Mouse (Mus musculus) stomach, postnatal 0 days (tissue): ENCODE data around the gene Olfr703. TPM values are rescaled to one million over a fixed set of nuclear protein-coding genes. Genes with fewer than 3 reads are reported as not detected.

Experiments used
- ATAC-seq: fragments of 200-750 bp; cut with Nextera tagmentation; 2 replicates; pipeline ENCODE4 v1.8.0; 2017; ENCODE audit not compliant: low FRiP score, low TSS enrichment
- DNase-seq: peaks from one replicate; pipeline ENCODE4 v3.0.0-alpha.2; 2016; ENCODE audit warnings: low spot score
- H3K27ac ChIP-seq: fragments of 300-500 bp; sonication (generic); replicated peaks from 2 replicates; pipeline ENCODE4 v1.5.1; 2014; ENCODE audit warnings: mild to moderate bottlenecking, control low read depth
- H3K27me3 ChIP-seq: fragments of 300-500 bp; sonication (generic); 2 replicates; pipeline ENCODE4 v1.6.1; 2014; ENCODE audit warnings: low read length; ENCODE audit not compliant: control insufficient read depth, insufficient read depth
- H3K36me3 ChIP-seq: fragments of 300-500 bp; sonication (generic); 2 replicates; pipeline ENCODE4 v1.6.1; 2014; ENCODE audit warnings: low read length, mixed read lengths; ENCODE audit not compliant: control insufficient read depth, insufficient read depth
- H3K4me1 ChIP-seq: fragments of 300-500 bp; sonication (generic); replicated peaks from 2 replicates; pipeline ENCODE4 v1.6.1; 2014; ENCODE audit warnings: antibody characterized with exemption; ENCODE audit not compliant: control insufficient read depth, insufficient read depth
- H3K4me2 ChIP-seq: fragments of 300-500 bp; sonication (generic); replicated peaks from 2 replicates; pipeline ENCODE4 v1.6.1; 2014; ENCODE audit warnings: low read depth, mild to moderate bottlenecking, control low read depth, moderate library complexity
- H3K4me3 ChIP-seq: fragments of 300-500 bp; sonication (generic); 2 replicates; pipeline ENCODE4 v1.5.1; 2014; ENCODE audit warnings: low read depth, low read length, control low read depth
- H3K9ac ChIP-seq: fragments of 300-500 bp; sonication (generic); 2 replicates; pipeline ENCODE4 v1.6.1; 2014; ENCODE audit warnings: mild to moderate bottlenecking, low read length, control low read depth, mixed read lengths
- H3K9me3 ChIP-seq: fragments of 300-500 bp; sonication (generic); 2 replicates; pipeline ENCODE4 v1.6.1; 2016; ENCODE audit warnings: low read length; ENCODE audit not compliant: control insufficient read depth
- CTCF ChIP-seq: IDR thresholded peaks from 2 replicates; pipeline ENCODE4 v1.5.1; 2016; ENCODE audit warnings: antibody characterized with exemption, low read depth, mild to moderate bottlenecking, moderate library complexity
- EP300 ChIP-seq: optimal IDR thresholded peaks from 2 replicates; pipeline ENCODE3; 2016; ENCODE audit warnings: antibody characterized with exemption
- WGBS: fragments of 180-500 bp; shearing (Covaris S2); extraction: QIAGEN DNeasy Blood & Tissue Kit; methylation state at CpG from one replicate; pipeline ENCODE4 v1.1.7; 2014; 5-methylcytosine and 5-hydroxymethylcytosine counted together
- polyA plus RNA-seq: library from polyadenylated mRNA; unstranded; fragments of >200 nt; fragmentation: Nextera tagmentation; extraction: Ambion mirVana; gene quantifications from 2 replicates; pipeline ENCODE4 v1.2.1, GENCODE M21; 2015

The Olfr703 gene
- not detected in 2 replicates for polyA plus RNA-seq

DNA sequence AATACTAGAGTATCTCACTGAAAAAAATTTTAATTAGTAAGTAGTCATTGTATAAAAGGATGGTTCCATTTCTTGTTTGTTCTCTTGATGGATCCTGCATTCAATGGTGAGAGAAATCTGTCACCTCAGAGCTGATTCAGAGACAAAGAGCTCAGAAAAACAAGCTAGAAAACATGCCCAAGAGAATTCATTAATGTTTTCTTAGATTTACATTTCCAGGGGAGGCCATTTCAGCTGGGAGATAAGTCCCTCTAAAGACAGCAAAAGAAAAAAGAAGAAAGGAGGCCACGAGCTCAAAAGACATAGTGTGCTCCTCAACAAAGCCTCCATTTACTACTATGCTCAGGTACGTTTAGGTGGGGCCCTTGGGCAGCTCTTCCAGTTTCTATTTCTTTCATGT is at the start of gene Olfr703:
Gene Olfr703, plus strand, starts transcription at position 301 of the 400 bp plus-strand sequence.
- 74% methylated on average over 2 of the region's 2 CpGs for WGBS

DNA sequence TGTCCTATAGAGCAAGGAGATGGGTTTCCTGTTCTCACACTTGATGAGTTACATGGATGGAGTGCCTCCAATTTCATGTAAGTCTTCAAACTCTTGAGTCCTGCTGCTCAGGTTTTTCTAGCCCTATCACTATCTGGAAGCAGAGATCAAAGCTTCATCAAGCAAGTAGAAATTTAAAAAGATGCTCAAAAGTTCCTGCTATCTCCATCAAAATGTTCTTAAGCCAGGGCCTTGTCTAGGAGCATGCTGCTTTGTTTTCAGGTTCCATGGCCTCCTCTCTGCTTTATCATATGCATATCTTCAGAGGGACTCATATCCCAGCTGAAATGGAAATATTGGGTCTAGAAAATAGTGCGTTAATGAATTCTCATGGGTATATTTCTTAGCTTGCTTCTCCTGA is 34.4 kb upstream of the Olfr703 start, which contains the start of gene Olfr700:
Gene Olfr700, minus strand, starts transcription at position 101 of the 400 bp plus-strand sequence.
- H3K4me1 ChIP-seq, result no peaks in the 10 kb centered on the region
- H3K4me3 ChIP-seq, result no peak within 1 kb of the TSS
- H3K36me3 ChIP-seq, result no peaks in the 10 kb centered on the region
- H3K9ac ChIP-seq, result no peak within 1 kb of the TSS
- no peak within 1 kb of the TSS for H3K4me2 ChIP-seq
- no peak for DNase-seq
- 78% methylated on average over 1 of the region's 1 CpGs for WGBS
- no peaks in the 10 kb centered on the region for H3K27me3 ChIP-seq
- no peak within 1 kb of the TSS for H3K27ac ChIP-seq
- no peaks in the 10 kb centered on the region for H3K9me3 ChIP-seq
- no peak for ATAC-seq
- TF ChIP-seq EP300 (no peak), CTCF (no peak)

More for the DNA sequence above, at the start of gene Olfr703:
- H3K9ac ChIP-seq, result no peak within 1 kb of the TSS
- H3K4me1 ChIP-seq, result no peaks in the 10 kb centered on the region
- H3K27me3 ChIP-seq, result no peaks in the 10 kb centered on the region
- ATAC-seq, result no peak
- no peak for DNase-seq
- TF ChIP-seq EP300 (no peak), CTCF (no peak)
- H3K4me3 ChIP-seq, result no peak within 1 kb of the TSS
- H3K9me3 ChIP-seq, result no peaks in the 10 kb centered on the region
- H3K27ac ChIP-seq, result no peak within 1 kb of the TSS
- H3K36me3 ChIP-seq, result no peaks in the 10 kb centered on the region
- no peak within 1 kb of the TSS for H3K4me2 ChIP-seq

DNA sequence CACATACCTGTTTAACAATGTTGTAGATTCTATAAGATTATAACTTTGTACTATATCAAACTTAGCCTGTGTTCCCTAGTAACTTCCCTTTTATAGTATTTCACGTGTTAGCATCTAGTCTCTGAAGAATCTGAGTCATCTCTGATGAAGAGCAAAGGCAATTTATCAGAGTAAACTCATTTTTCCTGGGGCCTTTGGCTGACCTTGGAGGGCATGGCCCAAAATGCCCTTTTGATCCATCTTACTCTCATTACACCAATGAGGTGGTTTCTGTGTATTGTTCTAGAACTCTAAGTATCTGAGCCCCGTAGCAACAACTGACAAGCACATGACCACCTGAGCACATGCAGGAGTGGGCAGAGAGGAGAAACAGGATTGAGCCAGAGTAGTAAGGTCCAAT is 29.3 kb upstream of the Olfr703 start, which contains the start of gene Olfr701:
Gene Olfr701, plus strand, starts transcription at position 301 of the 400 bp plus-strand sequence.
- no peak within 1 kb of the TSS for H3K27ac ChIP-seq
- no peaks in the 10 kb centered on the region for H3K36me3 ChIP-seq
- no peak for TF ChIP-seq EP300
- TF ChIP-seq CTCF, result no peak
- H3K27me3 ChIP-seq, result no peaks in the 10 kb centered on the region
- ATAC-seq (no peak), DNase-seq (no peak)
- H3K4me2 ChIP-seq, result no peak within 1 kb of the TSS
- H3K4me1 ChIP-seq, result no peaks in the 10 kb centered on the region
- no peak within 1 kb of the TSS for H3K9ac ChIP-seq
- no peaks in the 10 kb centered on the region for H3K9me3 ChIP-seq
- 52% methylated on average over 2 of the region's 2 CpGs for WGBS
- no peak within 1 kb of the TSS for H3K4me3 ChIP-seq

DNA sequence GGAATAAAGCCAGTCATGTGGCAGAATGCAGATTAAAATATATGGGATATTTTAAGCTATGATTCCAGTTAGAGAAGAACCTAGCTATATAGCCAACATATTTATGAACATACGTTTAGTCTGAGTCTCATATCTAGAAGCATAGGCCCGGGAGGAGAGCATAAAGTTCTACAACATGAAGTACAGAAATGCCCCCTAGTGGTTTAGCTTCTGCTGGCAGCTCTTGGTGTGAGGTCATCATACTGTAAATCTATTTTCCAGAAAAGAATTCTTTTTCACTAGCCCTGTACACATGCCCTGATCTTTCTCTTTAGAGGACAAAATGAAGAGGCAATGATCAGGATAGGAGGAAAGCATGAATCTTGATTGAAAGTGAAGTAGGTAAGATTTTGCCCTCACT is 27.4 kb upstream of the Olfr703 start:
- Histone ChIP-seq H3K9me3 (no peaks in the 10 kb centered on the region), H3K9ac (no peak overlapping the region), H3K4me1 (no peaks in the 10 kb centered on the region), H3K4me3 (no peak overlapping the region), H3K36me3 (no peaks in the 10 kb centered on the region), H3K27me3 (no peaks in the 10 kb centered on the region), H3K4me2 (no peak overlapping the region), H3K27ac (no peak overlapping the region)
- peak; percentile 49 for TF ChIP-seq CTCF
- TF ChIP-seq EP300, result no peak
- WGBS, result 42% methylated on average over 2 of the region's 2 CpGs
- DNase-seq, result no peak
- ATAC-seq, result no peak

DNA sequence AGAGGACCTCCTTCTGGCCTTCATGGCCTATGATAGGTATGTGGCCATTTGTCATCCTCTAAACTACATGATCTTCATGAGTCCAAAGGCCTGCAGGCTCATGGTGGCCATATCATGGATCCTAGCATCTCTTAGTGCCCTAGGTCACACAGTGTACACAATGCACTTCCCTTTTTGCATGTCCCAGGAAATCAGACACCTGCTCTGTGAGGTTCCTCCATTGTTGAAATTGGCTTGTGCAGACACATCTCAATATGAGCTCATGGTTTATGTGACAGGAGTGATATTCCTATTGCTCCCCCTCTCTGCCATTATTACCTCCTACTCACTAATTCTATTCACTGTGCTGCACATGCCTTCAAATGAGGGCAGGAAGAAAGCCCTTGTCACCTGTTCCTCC is 24.7 kb upstream of the Olfr703 start:
- Histone ChIP-seq H3K4me3 (no peak overlapping the region), H3K9me3 (no peaks in the 10 kb centered on the region), H3K4me2 (no peak overlapping the region), H3K4me1 (no peaks in the 10 kb centered on the region), H3K9ac (no peak overlapping the region), H3K36me3 (no peaks in the 10 kb centered on the region), H3K27me3 (no peaks in the 10 kb centered on the region), H3K27ac (no peak overlapping the region)
- ATAC-seq (no peak), DNase-seq (no peak)
- TF ChIP-seq EP300, result no peak
- TF ChIP-seq CTCF, result no peak

DNA sequence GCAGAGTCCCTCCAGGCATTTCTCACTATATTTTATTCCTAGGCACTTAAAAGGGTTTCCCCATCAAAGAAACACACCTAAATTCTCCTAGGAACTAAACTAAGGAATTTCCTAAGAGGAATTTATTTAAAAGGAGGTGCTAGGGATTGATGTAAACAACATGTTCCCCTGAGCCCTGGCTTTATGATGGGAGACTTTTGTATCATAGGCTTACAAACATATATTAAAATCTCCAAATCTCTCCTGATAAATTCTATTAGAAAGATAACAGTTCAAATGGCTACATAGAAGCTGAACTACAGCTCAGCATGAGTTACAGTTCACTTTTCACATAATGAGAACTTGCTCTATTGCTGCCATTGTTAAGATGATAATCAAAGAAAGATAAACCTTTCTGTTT is 9.4 kb upstream of the Olfr703 start, which contains the start of gene Olfr702:
Gene Olfr702, minus strand, starts transcription at position 101 of the 400 bp plus-strand sequence.
- H3K9ac ChIP-seq, result no peak within 1 kb of the TSS
- no peak for TF ChIP-seq CTCF
- TF ChIP-seq EP300, result no peak
- H3K4me1 ChIP-seq, result no peaks in the 10 kb centered on the region
- H3K27me3 ChIP-seq, result no peaks in the 10 kb centered on the region
- no peak within 1 kb of the TSS for H3K4me2 ChIP-seq
- ATAC-seq (no peak), DNase-seq (no peak)
- no peak within 1 kb of the TSS for H3K27ac ChIP-seq
- H3K9me3 ChIP-seq, result no peaks in the 10 kb centered on the region
- H3K4me3 ChIP-seq, result no peak within 1 kb of the TSS
- H3K36me3 ChIP-seq, result no peaks in the 10 kb centered on the region
